Mouse (Mus musculus) liver, adult 10 weeks (tissue): ENCODE measurements around the gene Rhox3a2. TPM values are rescaled to one million over a fixed set of nuclear protein-coding genes. Genes with fewer than 3 reads are reported as not detected.

ENCODE experiments used
- polyA plus RNA-seq: library from polyadenylated mRNA; stranded (reverse); fragments of 350-450 nt; fragmentation: Illumina TruSeq; extraction: RNeasy Lipid Tissue Mini Kit (QIAGEN cat#74804); gene quantifications from one replicate; pipeline ENCODE4 v1.2.3, GENCODE M21; 2014; ENCODE audit warnings: low read depth, low replicate concordance

Rhox3a2 gene
- polyA plus RNA-seq = not detected

GRCm38 (mm10) chrX:37379728-37380127 is at the start of gene Rhox3a2:
Gene Rhox3a2, plus strand, starts transcription at chrX:37380028.

GRCm38 (mm10) chrX:37390548-37390947 is 10.7 kb downstream of the Rhox3a2 start, which contains the start of gene Rhox4a2:
Gene Rhox4a2, plus strand, starts transcription at chrX:37390848.

GRCm38 (mm10) chrX:37411767-37412166 is 31.9 kb downstream of the Rhox3a2 start, which contains the start of gene Rhox2b:
Gene Rhox2b, plus strand, starts transcription at chrX:37412067.

GRCm38 (mm10) chrX:37432194-37432593 is 52.4 kb downstream of the Rhox3a2 start, which contains the start of gene Rhox4b:
Gene Rhox4b, plus strand, starts transcription at chrX:37432494.

Other genes starting within 250 kb of the Rhox3a2 start
- not detected for gene Akap14, start 211.2 kb upstream of the Rhox3a2 start, polyA plus RNA-seq
- 196 TPM for gene Ndufa1, start 188.9 kb upstream of the Rhox3a2 start, polyA plus RNA-seq
- 0.32 TPM for gene Rnf113a1, start 188.8 kb upstream of the Rhox3a2 start, polyA plus RNA-seq
- not detected for gene Gm9, start 169.0 kb upstream of the Rhox3a2 start, polyA plus RNA-seq
- not detected for gene Rhox1, start 157.8 kb upstream of the Rhox3a2 start, polyA plus RNA-seq
- not detected for gene Rhox2a, start 135.1 kb upstream of the Rhox3a2 start, polyA plus RNA-seq
- not detected for gene Rhox3a, start 130.1 kb upstream of the Rhox3a2 start, polyA plus RNA-seq
- not detected for gene Rhox4a, start 114.7 kb upstream of the Rhox3a2 start, polyA plus RNA-seq
- gene Rhox4a2, start 10.8 kb downstream of the Rhox3a2 start, polyA plus RNA-seq = not detected
- not detected for gene Rhox2b, start 32.0 kb downstream of the Rhox3a2 start, polyA plus RNA-seq
- not detected for gene Rhox4b, start 52.5 kb downstream of the Rhox3a2 start, polyA plus RNA-seq
- not detected for gene Rhox2c, start 73.7 kb downstream of the Rhox3a2 start, polyA plus RNA-seq
- gene Rhox3c, start 78.6 kb downstream of the Rhox3a2 start, polyA plus RNA-seq = not detected
- gene Rhox4c, start 100.3 kb downstream of the Rhox3a2 start, polyA plus RNA-seq = not detected
- not detected for gene Rhox2d, start 113.4 kb downstream of the Rhox3a2 start, polyA plus RNA-seq
- gene Rhox4d, start 134.3 kb downstream of the Rhox3a2 start, polyA plus RNA-seq = not detected
- not detected for gene Rhox2e, start 150.4 kb downstream of the Rhox3a2 start, polyA plus RNA-seq
- not detected for gene Rhox3e, start 162.0 kb downstream of the Rhox3a2 start, polyA plus RNA-seq
- gene Rhox4e, start 177.4 kb downstream of the Rhox3a2 start, polyA plus RNA-seq = not detected
- gene Rhox2f, start 191.4 kb downstream of the Rhox3a2 start, polyA plus RNA-seq = not detected
- gene Rhox3f, start 201.0 kb downstream of the Rhox3a2 start, polyA plus RNA-seq = not detected
- not detected for gene Rhox4f, start 227.7 kb downstream of the Rhox3a2 start, polyA plus RNA-seq
- not detected for gene Rhox3g, start 248.6 kb downstream of the Rhox3a2 start, polyA plus RNA-seq